Mouse (Mus musculus) brain, embryonic 14.5 days (tissue): ENCODE measurements around the gene Fam169b.

Source experiments
- CTCF ChIP-seq: fragments of 200-500 bp; IDR thresholded peaks from 2 replicates; pipeline ENCODE4 v1.5.1; 2012; ENCODE audit warnings: inconsistent platforms, mild to moderate bottlenecking, moderate library complexity, borderline replicate concordance; ENCODE audit not compliant: insufficient read depth, insufficient read length; ENCODE audit errors: extremely low read depth
- POLR2A ChIP-seq: fragments of 200-500 bp; IDR thresholded peaks from 2 replicates; pipeline ENCODE4 v1.6.1; 2012; ENCODE audit warnings: mild to moderate bottlenecking, inconsistent platforms, borderline replicate concordance; ENCODE audit not compliant: poor library complexity, insufficient read depth, insufficient read length, severe bottlenecking; ENCODE audit errors: extremely low read depth

DNA sequence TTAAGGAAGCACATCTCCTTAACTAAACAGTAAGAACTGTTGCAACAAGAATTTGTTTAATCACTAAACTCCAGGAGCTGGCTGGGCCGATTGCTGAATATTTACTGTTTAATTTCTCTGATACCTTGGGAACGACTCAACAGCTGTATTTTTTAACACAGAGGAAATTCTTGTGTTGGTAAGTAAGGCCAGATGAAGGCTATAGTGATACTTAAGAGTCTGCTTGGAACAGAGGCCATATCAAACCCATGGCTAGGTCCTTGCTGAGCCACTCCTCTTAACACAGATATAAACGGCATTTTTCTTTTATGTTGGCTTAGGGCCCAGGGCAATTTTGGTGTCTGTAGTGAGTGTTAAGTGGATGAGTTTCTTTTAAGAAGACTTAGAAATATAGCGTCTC, 3.1 kb upstream of the Fam169b start:
- TF ChIP-seq POLR2A, result no peak
- no peak for TF ChIP-seq CTCF
